Mouse (Mus musculus): Measurements from ENCODE around the gene Ppp2r2d. TPM values are rescaled to one million over a fixed set of nuclear protein-coding genes. Genes with fewer than 3 reads are reported as not detected.

Ppp2r2d gene
- 36.7 and 41.1 TPM in 2 replicates for polyA plus RNA-seq (2016; fragmentation: Nextera tagmentation; extraction: Ambion mirVana)

DNA sequence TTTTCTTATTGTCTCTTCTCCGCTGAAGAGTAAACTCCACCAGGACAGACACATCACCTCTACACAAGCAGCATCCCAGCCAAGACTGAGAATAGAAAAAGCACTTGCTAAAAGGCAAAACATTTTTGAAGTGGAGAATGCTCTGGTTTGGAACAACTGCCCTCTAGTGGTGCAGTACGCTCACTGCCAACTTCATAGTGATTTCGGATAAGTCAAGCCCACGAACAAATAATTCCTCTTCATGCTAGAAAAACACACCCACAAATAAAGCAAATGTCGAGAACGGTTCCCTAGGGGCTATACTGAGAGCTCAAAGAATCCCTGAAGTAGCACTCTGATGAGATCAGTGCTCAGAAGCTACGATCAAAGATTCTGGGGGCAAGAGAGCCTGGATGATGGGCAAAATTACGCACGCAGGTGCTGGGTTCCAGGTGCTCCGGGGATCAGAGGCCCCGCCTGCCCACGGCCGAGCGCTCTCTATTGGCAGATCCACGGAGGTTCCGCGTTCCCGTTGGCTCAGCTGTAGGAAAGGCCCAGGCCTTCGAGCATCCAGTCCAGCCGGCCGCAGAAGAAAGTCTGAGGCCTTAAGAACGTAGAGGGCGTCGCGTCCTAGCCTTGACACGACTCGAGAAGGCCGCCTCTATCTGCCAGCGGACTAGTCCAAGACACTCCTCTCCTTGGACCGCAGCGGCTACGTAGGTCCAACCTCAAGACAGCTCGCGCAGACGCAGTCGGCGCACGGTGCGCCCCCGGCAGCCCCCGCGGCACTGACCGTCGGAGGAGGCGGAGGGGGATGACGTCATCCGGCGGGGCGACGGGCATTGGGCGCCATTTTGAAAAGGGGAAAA lies at the start of gene Ppp2r2d, which contains the start of gene Mapk1ip1:
Gene Ppp2r2d, plus strand, starts transcription at position 536 of the 848 bp plus-strand sequence.
Gene Mapk1ip1, minus strand, starts transcription at position 730 of the 848 bp plus-strand sequence.
- peak within 1 kb of the TSS; percentile 92 for H3K27ac ChIP-seq (ENCODE audit: poor library complexity, severe bottlenecking)
- H3K9me3 ChIP-seq (replicated peaks): no peaks in the 10 kb centered on the region
- peak within 1 kb of the TSS; percentile 89 for H3K9ac ChIP-seq
- peaks cover 46% of the 10 kb centered on the region for H3K4me1 ChIP-seq (replicated peaks)
- H3K27me3 ChIP-seq (replicated peaks): no peaks in the 10 kb centered on the region
- peak; percentile 95 for ATAC-seq (ENCODE audit: insufficient number of reproducible peaks, low FRiP score)
- under 1% methylated on average over 51 of the region's 51 CpGs for WGBS
- peak within 1 kb of the TSS; percentile 71 for H3K4me3 ChIP-seq
- peak within 1 kb of the TSS; percentile 89 for H3K4me2 ChIP-seq
- H3K36me3 ChIP-seq: peaks cover 16% of the 10 kb centered on the region

DNA sequence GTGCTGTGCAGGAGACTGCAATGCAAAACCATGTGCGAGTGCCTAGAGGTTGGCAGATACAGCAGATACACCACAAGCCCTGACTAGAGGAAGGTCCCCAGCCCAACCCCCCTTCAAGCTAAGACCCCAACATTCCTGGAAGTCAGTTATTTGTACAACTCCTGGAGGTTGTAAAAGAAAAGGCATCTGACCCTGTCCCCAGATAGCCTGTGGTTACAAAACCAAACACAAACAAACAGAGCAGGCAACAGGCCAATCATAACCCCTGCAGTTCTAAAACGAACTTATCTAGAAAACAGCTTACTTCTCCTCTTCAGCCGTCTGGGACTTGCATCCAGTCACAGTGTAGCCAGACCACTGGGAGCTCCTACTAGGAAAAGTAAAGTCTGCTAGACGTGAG lies 42.5 kb upstream of the Ppp2r2d start:
- Histone ChIP-seq H3K9me3 (replicated peaks) (peaks cover 5% of the 10 kb centered on the region), H3K27me3 (replicated peaks) (no peaks in the 10 kb centered on the region), H3K27ac (ENCODE audit: poor library complexity, severe bottlenecking) (no peak overlapping the region), H3K4me2 (no peak overlapping the region), H3K36me3 (no peaks in the 10 kb centered on the region), H3K9ac (no peak overlapping the region), H3K4me1 (replicated peaks) (0 out of 2 replicates have a peak, but pooled peaks cover 8% of the 10 kb centered on the region), H3K4me3 (no peak overlapping the region)
- WGBS: 7% methylated on average over 4 of the region's 4 CpGs
- no peak for ATAC-seq (ENCODE audit: insufficient number of reproducible peaks, low FRiP score)

DNA sequence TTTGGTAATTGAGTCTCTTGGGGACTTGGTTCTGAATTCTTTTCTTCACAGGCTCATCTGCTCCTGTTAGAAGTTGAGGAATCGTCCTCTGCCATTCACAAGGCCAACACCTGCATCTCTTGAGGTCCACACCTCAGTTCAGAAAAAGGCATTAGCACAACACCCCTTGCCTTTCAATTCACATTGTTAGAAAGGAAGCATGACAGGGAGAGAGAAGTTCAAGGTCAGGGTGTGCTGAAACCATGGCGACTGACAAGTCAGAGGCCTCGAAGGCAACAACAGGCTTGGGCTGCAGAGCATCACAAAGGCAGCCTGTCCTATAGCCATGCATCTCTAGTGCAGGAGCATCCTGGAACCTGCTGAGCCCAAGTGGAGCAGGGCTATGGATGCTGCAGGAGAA lies 38.7 kb upstream of the Ppp2r2d start:
- Histone ChIP-seq H3K4me2 (no peak overlapping the region), H3K9me3 (replicated peaks) (peaks cover 5% of the 10 kb centered on the region), H3K27ac (ENCODE audit: poor library complexity, severe bottlenecking) (no peak overlapping the region), H3K4me1 (replicated peaks) (0 out of 2 replicates have a peak, but pooled peaks cover 8% of the 10 kb centered on the region), H3K9ac (no peak overlapping the region), H3K36me3 (no peaks in the 10 kb centered on the region), H3K27me3 (replicated peaks) (no peaks in the 10 kb centered on the region), H3K4me3 (no peak overlapping the region)
- no peak for ATAC-seq (ENCODE audit: insufficient number of reproducible peaks, low FRiP score)
- WGBS: 81% methylated on average over 3 of the region's 3 CpGs

- H3K9me3 ChIP-seq (replicated peaks): no peaks in the 10 kb centered on the region
- no peak overlapping the region for H3K27ac ChIP-seq (ENCODE audit: poor library complexity, severe bottlenecking)
- H3K9ac ChIP-seq: no peak overlapping the region
- 69% methylated on average over 11 of the region's 11 CpGs for WGBS
- no peaks in the 10 kb centered on the region for H3K27me3 ChIP-seq (replicated peaks)
- no peaks in the 10 kb centered on the region for H3K4me1 ChIP-seq (replicated peaks)
- no peak for ATAC-seq (ENCODE audit: insufficient number of reproducible peaks, low FRiP score)
- no peak overlapping the region for H3K4me3 ChIP-seq
- H3K4me2 ChIP-seq: no peak overlapping the region
- no peaks in the 10 kb centered on the region for H3K36me3 ChIP-seq
Measured at GRCm38 (mm10) chr7:138813213-138813875, 32.5 kb upstream of the Ppp2r2d start.

- Histone ChIP-seq H3K9ac (no peak overlapping the region), H3K27me3 (replicated peaks) (no peaks in the 10 kb centered on the region), H3K9me3 (replicated peaks) (no peaks in the 10 kb centered on the region), H3K4me1 (replicated peaks) (no peaks in the 10 kb centered on the region), H3K36me3 (no peaks in the 10 kb centered on the region), H3K4me3 (no peak overlapping the region), H3K27ac (ENCODE audit: poor library complexity, severe bottlenecking) (no peak overlapping the region), H3K4me2 (no peak overlapping the region)
- WGBS: 53% methylated on average over 4 of the region's 4 CpGs
- no peak for ATAC-seq (ENCODE audit: insufficient number of reproducible peaks, low FRiP score)
Measured at GRCm38 (mm10) chr7:138818314-138818713, 27.6 kb upstream of the Ppp2r2d start.

- no peaks in the 10 kb centered on the region for H3K36me3 ChIP-seq
- WGBS: 73% methylated on average over 6 of the region's 6 CpGs
- no peak overlapping the region for H3K4me2 ChIP-seq
Measured at GRCm38 (mm10) chr7:138824423-138824822, 21.5 kb upstream of the Ppp2r2d start.

DNA sequence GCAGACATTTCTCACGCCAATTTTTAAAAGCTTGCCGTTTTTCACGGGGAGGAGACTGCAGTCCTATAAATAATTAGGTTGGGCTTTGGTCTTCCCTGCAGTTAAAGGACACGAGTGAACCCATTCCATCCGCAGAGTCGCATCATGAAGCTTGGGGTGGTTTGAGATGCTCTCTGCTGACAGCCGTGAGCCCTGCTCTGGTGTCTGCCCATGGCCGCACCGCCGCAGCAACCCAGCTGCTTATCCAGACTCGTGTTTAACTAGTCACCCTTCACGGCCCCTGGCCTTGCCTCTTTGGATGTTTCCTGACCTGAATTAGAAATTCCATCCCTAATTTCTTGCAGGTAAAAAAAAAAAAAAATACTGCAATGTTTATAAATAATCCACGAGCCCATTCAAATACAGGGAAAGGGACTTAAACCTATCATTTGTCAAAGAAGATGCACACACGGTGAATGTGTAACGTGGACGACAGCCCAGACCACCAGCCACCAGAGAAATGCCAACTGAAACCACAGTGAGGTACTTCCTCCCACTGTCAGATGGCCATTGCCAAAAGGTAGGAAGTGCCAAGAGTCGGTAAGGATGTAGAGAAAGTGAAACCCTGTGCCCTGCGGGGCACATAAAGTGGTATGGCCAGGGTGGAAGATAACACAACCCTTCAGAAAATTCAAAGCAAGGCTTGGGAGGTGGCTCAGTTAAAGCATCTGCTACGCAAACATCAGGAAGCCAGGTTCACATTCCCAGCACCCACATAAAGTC lies 20.7 kb upstream of the Ppp2r2d start:
- Histone ChIP-seq H3K9ac (no peak overlapping the region), H3K27me3 (replicated peaks) (no peaks in the 10 kb centered on the region), H3K36me3 (no peaks in the 10 kb centered on the region), H3K27ac (ENCODE audit: poor library complexity, severe bottlenecking) (no peak overlapping the region), H3K4me1 (replicated peaks) (no peaks in the 10 kb centered on the region), H3K9me3 (replicated peaks) (no peaks in the 10 kb centered on the region), H3K4me2 (no peak overlapping the region), H3K4me3 (no peak overlapping the region)
- 82% methylated on average over 19 of the region's 19 CpGs for WGBS
- ATAC-seq (ENCODE audit: insufficient number of reproducible peaks, low FRiP score): no peak

More at GRCm38 (mm10) chr7:138824423-138824822, 21.5 kb upstream of the Ppp2r2d start:
- Histone ChIP-seq H3K27me3 (replicated peaks) (no peaks in the 10 kb centered on the region), H3K27ac (ENCODE audit: poor library complexity, severe bottlenecking) (no peak overlapping the region), H3K9ac (no peak overlapping the region), H3K9me3 (replicated peaks) (no peaks in the 10 kb centered on the region), H3K4me3 (no peak overlapping the region), H3K4me1 (replicated peaks) (no peaks in the 10 kb centered on the region)
- ATAC-seq (ENCODE audit: insufficient number of reproducible peaks, low FRiP score): no peak

DNA sequence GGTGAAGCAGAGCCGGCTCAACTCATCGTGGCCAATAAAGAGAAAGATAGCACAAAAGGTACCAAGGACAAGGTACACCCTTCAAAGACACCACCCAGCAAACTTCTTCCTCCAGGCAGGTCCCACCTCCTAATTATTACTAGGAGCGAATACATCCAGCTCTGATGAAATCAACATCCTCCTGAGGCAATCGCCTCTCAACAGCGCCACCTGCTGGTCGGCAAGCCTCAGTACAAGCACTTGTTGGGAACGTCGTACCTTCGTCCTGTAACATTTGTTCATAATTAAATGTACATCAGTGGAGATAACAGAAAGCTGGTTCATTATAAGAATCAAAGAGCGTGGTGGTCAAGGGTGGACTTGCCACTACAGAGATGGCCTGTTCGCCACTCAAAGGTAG lies 18.1 kb upstream of the Ppp2r2d start:
- no peak for ATAC-seq (ENCODE audit: insufficient number of reproducible peaks, low FRiP score)
- Histone ChIP-seq H3K27ac (ENCODE audit: poor library complexity, severe bottlenecking) (no peak overlapping the region), H3K36me3 (no peaks in the 10 kb centered on the region), H3K27me3 (replicated peaks) (no peaks in the 10 kb centered on the region), H3K9me3 (replicated peaks) (no peaks in the 10 kb centered on the region), H3K4me2 (no peak overlapping the region), H3K9ac (no peak overlapping the region), H3K4me1 (replicated peaks) (no peaks in the 10 kb centered on the region), H3K4me3 (no peak overlapping the region)
- 20% methylated on average over 11 of the region's 11 CpGs for WGBS

- H3K4me2 ChIP-seq: no peak overlapping the region
- no peaks in the 10 kb centered on the region for H3K4me1 ChIP-seq (replicated peaks)
- no peak overlapping the region for H3K27ac ChIP-seq (ENCODE audit: poor library complexity, severe bottlenecking)
- no peaks in the 10 kb centered on the region for H3K27me3 ChIP-seq (replicated peaks)
- H3K9ac ChIP-seq: no peak overlapping the region
- peaks cover 15% of the 10 kb centered on the region for H3K36me3 ChIP-seq
- WGBS: 87% methylated on average over 3 of the region's 3 CpGs
- no peak overlapping the region for H3K4me3 ChIP-seq
- ATAC-seq (ENCODE audit: insufficient number of reproducible peaks, low FRiP score): no peak
- H3K9me3 ChIP-seq (replicated peaks): no peaks in the 10 kb centered on the region
Measured at GRCm38 (mm10) chr7:138835028-138835427, 10.9 kb upstream of the Ppp2r2d start.

GRCm38 (mm10) chr7:138840594-138841021 lies 5.3 kb upstream of the Ppp2r2d start:
- 48% methylated on average over 4 of the region's 4 CpGs for WGBS
- Histone ChIP-seq H3K9me3 (replicated peaks) (no peaks in the 10 kb centered on the region), H3K27ac (ENCODE audit: poor library complexity, severe bottlenecking) (no peak overlapping the region), H3K36me3 (peaks cover 12% of the 10 kb centered on the region), H3K4me3 (no peak overlapping the region), H3K4me2 (no peak overlapping the region), H3K4me1 (replicated peaks) (peaks cover 25% of the 10 kb centered on the region), H3K27me3 (replicated peaks) (no peaks in the 10 kb centered on the region), H3K9ac (no peak overlapping the region)
- peak; percentile 43; the same call in 1 of the 2 replicates for ATAC-seq (ENCODE audit: insufficient number of reproducible peaks, low FRiP score)
